Mouse (Mus musculus): Measurements from ENCODE around the gene Olah.

GRCm38 (mm10) chr2:3292170-3292569 lies 104.8 kb downstream of the Olah start:
- no peak for TF ChIP-seq POLR2A (IDR thresholded peaks at IDR 0.05; ENCODE audit: low read depth, low read length)
- TF ChIP-seq CTCF (IDR thresholded peaks at IDR 0.05; ENCODE audit: borderline replicate concordance, insufficient read depth, low read length): no peak
